Mouse (Mus musculus) midbrain, postnatal 0 days (tissue): Measurements from ENCODE around the gene Cux2. TPM values are rescaled to one million over a fixed set of nuclear protein-coding genes. Genes with fewer than 3 reads are reported as not detected.

Experiments
- ATAC-seq: fragments of 200-750 bp; cut with Nextera tagmentation; 2 replicates; pipeline ENCODE4 v1.8.0; 2017; ENCODE audit warnings: moderate number of reproducible peaks, mild to moderate bottlenecking, moderate TSS enrichment, moderate library complexity; ENCODE audit not compliant: low FRiP score
- DNase-seq: peaks from one replicate; pipeline ENCODE4 v3.0.0-alpha.2; 2015; ENCODE audit warnings: low spot score
- H3K27ac ChIP-seq: fragments of 300-500 bp; sonication (generic); 2 replicates; pipeline ENCODE4 v1.5.1; 2014; ENCODE audit warnings: low read depth, mild to moderate bottlenecking, low read length, mixed read lengths
- H3K27me3 ChIP-seq: fragments of 300-500 bp; sonication (generic); 2 replicates; pipeline ENCODE4 v1.6.1; 2014; ENCODE audit warnings: low read length, control low read depth, mixed read lengths; ENCODE audit not compliant: insufficient read depth
- H3K36me3 ChIP-seq: fragments of 300-500 bp; sonication (generic); 2 replicates; pipeline ENCODE4 v1.6.1; 2014; ENCODE audit warnings: low read length, control low read depth, mixed read lengths; ENCODE audit not compliant: insufficient read depth
- H3K4me1 ChIP-seq: fragments of 300-500 bp; sonication (generic); 2 replicates; pipeline ENCODE4 v1.6.1; 2014; ENCODE audit warnings: mild to moderate bottlenecking, control low read depth, antibody characterized with exemption, low read length, mixed read lengths; ENCODE audit not compliant: insufficient read depth
- H3K4me2 ChIP-seq: fragments of 300-500 bp; sonication (generic); 2 replicates; pipeline ENCODE4 v1.6.1; 2014; ENCODE audit warnings: low read depth, mild to moderate bottlenecking, low read length, mixed read lengths; ENCODE audit not compliant: poor library complexity, severe bottlenecking
- H3K4me3 ChIP-seq: fragments of 300-500 bp; sonication (generic); 2 replicates; pipeline ENCODE4 v1.5.1; 2014; ENCODE audit warnings: low read depth, mild to moderate bottlenecking, low read length, moderate library complexity
- H3K9ac ChIP-seq: fragments of 300-500 bp; sonication (generic); replicated peaks from 2 replicates; pipeline ENCODE4 v1.6.1; 2014; ENCODE audit warnings: mild to moderate bottlenecking, low read length, moderate library complexity, mixed read lengths; ENCODE audit not compliant: poor library complexity, severe bottlenecking
- H3K9me3 ChIP-seq: fragments of 300-500 bp; sonication (generic); 2 replicates; pipeline ENCODE4 v1.6.1; 2016; ENCODE audit warnings: low read length, control low read depth
- CTCF ChIP-seq: IDR thresholded peaks from 2 replicates; pipeline ENCODE4 v1.5.1; 2016; ENCODE audit warnings: antibody characterized with exemption, mild to moderate bottlenecking
- WGBS: fragments of 180-500 bp; shearing (Covaris S2); extraction: QIAGEN DNeasy Blood & Tissue Kit; methylation state at CpG from one replicate; pipeline ENCODE4 v1.1.7; 2014; 5-methylcytosine and 5-hydroxymethylcytosine counted together
- polyA plus RNA-seq: library from polyadenylated mRNA; unstranded; fragments of >200 nt; fragmentation: Nextera tagmentation; extraction: Ambion mirVana; gene quantifications from 2 replicates; pipeline ENCODE4 v1.2.1, GENCODE M21; 2015
- total RNA-seq: library from RNA; depleted of rRNA; stranded (reverse); fragments of >200 nt; gene quantifications from 2 replicates; pipeline ENCODE4 v1.2.3, GENCODE M21; 2014

Cux2 gene
- total and polyA plus RNA-seq, 2 experiments from 2014 or later: 17.4 to 40.1 TPM

DNA sequence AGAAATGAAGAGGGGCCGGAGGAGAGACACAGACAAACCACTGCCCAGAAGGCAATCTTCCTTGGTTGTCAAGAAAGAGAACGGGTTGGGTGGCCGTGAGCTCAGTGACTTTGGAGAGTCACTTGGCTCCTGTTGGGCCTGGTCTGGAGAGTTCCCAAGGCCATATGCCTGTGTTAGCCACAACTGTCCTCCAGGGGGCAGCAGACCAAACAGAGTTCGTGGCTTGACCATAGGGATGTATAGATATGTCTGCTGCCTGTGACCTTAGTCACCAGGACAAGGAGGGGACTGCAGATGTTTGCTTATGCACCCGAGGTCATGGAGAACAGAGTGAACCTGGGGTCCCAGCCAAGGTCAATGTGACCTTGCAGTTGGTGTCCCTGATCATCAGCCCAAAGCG lies 104.1 kb downstream of the Cux2 start:
- no peaks in the 10 kb centered on the region for H3K36me3 ChIP-seq
- no peak overlapping the region for H3K4me3 ChIP-seq
- no peak overlapping the region for H3K27ac ChIP-seq
- ATAC-seq (no peak), DNase-seq (peak; percentile 67)
- no peak overlapping the region for H3K4me2 ChIP-seq
- no peaks in the 10 kb centered on the region for H3K27me3 ChIP-seq
- no peaks in the 10 kb centered on the region for H3K9me3 ChIP-seq
- H3K4me1 ChIP-seq: peaks cover 15% of the 10 kb centered on the region; the same call in 1 of the 2 replicates
- 49% methylated on average over 6 of the region's 6 CpGs for WGBS
- no peak overlapping the region for H3K9ac ChIP-seq
- TF ChIP-seq CTCF: peak; percentile 81

DNA sequence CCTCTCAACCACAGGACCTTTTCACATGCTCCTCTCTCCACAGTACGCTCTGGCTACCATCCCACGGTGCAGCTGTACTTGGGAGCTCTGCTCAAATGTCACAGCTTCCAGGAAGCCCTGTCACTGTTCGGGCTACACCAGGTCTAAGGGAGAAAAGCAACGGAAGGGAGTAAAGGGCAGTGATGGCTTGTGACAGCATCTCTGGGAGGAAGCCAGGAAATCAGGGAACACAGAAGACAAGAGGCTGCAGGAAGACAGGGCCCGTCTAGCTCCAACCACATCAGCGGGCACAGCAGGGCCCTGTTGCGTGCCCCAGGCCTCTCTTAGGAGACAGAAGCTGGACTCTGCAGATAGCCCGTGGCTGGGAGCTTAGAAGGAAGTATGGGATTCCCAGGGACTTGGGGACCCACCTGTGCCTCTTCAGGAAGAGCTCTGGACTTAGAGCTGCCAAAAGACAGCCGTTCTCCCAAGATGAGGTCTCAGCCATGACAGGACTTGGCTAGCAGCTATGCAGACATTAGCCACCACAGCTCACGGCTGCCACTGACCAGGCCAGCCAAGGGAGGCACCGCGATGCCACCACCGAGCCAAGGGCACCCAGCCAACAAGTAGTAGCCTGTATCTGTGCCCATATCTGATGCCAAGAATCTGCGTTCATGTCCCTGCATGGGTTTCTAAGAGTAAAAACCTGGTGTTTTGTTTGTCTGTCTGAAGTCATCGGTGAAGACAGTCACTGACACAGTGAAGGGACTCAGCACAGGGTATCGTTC lies 105.7 kb downstream of the Cux2 start:
- H3K27ac ChIP-seq: no peak overlapping the region
- H3K4me2 ChIP-seq: no peak overlapping the region
- H3K27me3 ChIP-seq: no peaks in the 10 kb centered on the region
- H3K9ac ChIP-seq: no peak overlapping the region
- ATAC-seq: no peak
- no peaks in the 10 kb centered on the region for H3K36me3 ChIP-seq
- no peak overlapping the region for H3K4me3 ChIP-seq
- H3K4me1 ChIP-seq: peaks cover 10% of the 10 kb centered on the region; the same call in 1 of the 2 replicates
- no peaks in the 10 kb centered on the region for H3K9me3 ChIP-seq
- TF ChIP-seq CTCF: no peak
- peak; percentile 76 for DNase-seq
- 85% methylated on average over 16 of the region's 16 CpGs for WGBS

- Histone ChIP-seq H3K4me3 (no peak overlapping the region), H3K4me1 (peaks cover 7% of the 10 kb centered on the region; the same call in 1 of the 2 replicates), H3K9me3 (no peaks in the 10 kb centered on the region), H3K27ac (no peak overlapping the region), H3K4me2 (no peak overlapping the region), H3K9ac (no peak overlapping the region), H3K36me3 (no peaks in the 10 kb centered on the region), H3K27me3 (no peaks in the 10 kb centered on the region)
- WGBS: 64% methylated on average over 7 of the region's 7 CpGs
- peak; percentile 65 for TF ChIP-seq CTCF
- no peak for ATAC-seq
- DNase-seq: no peak
Observed at GRCm38 (mm10) chr5:121943472-121943871, 106.4 kb downstream of the Cux2 start.

- Histone ChIP-seq H3K4me3 (no peak overlapping the region), H3K27ac (no peak overlapping the region), H3K9me3 (no peaks in the 10 kb centered on the region), H3K4me2 (no peak overlapping the region), H3K27me3 (no peaks in the 10 kb centered on the region), H3K4me1 (no peaks in the 10 kb centered on the region), H3K36me3 (no peaks in the 10 kb centered on the region), H3K9ac (no peak overlapping the region)
- DNase-seq (no peak), ATAC-seq (no peak)
- TF ChIP-seq CTCF: no peak
- 22% methylated on average over 18 of the region's 18 CpGs for WGBS
Observed at GRCm38 (mm10) chr5:121938065-121938849, 111.6 kb downstream of the Cux2 start.

DNA sequence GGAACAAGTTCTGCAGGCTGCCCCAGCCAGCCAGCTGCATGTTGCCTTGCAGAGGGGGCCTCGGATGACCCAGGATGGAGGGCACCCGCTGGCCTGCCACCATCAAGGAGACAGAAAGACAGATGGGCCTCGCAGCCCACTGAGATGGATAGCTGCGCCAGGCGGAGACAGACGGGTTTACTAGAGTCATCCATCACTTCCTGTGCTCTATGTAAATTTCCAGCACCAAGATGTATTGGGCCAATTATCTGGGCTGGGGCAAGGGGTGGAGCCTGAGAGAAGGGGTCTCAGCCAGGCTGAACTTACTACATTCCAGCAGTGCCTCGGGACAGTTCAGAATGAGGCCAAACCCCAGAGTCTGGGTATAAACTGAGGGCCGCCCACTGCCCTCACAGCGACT lies 119.6 kb downstream of the Cux2 start:
- Histone ChIP-seq H3K27me3 (no peaks in the 10 kb centered on the region), H3K36me3 (no peaks in the 10 kb centered on the region), H3K4me3 (no peak overlapping the region), H3K27ac (no peak overlapping the region), H3K9me3 (no peaks in the 10 kb centered on the region), H3K9ac (no peak overlapping the region), H3K4me1 (peaks cover under 1% of the 10 kb centered on the region; the same call in 1 of the 2 replicates), H3K4me2 (no peak overlapping the region)
- no peak for DNase-seq
- no peak for ATAC-seq
- 86% methylated on average over 9 of the region's 9 CpGs for WGBS
- no peak for TF ChIP-seq CTCF
